Mouse (Mus musculus): ENCODE measurements around the gene Dvl2. TPM values are rescaled to one million over a fixed set of nuclear protein-coding genes. Genes with fewer than 3 reads are reported as not detected.

Dvl2 gene
- total and polyA plus RNA-seq, 2 experiments from 2014 or later = 18.1 to 37.3 TPM

GRCm38 (mm10) chr11:70021264-70022132 is 21.1 kb downstream of the Dvl2 start:
- Histone ChIP-seq H3K36me3 (ENCODE audit: insufficient read depth, low read length) (no peaks in the 10 kb centered on the region), H3K9ac (replicated peaks; ENCODE audit: low read length) (peak overlapping the region; percentile 34), H3K27ac (peak overlapping the region; percentile 95), H3K4me1 (ENCODE audit: insufficient read depth, low read length) (peaks cover 47% of the 10 kb centered on the region), H3K27me3 (ENCODE audit: insufficient read depth, low read length) (no peaks in the 10 kb centered on the region), H3K4me3 (ENCODE audit: low read length) (peak overlapping the region; percentile 80), H3K4me2 (ENCODE audit: low read depth, low read length) (peak overlapping the region; percentile 90), H3K9me3 (ENCODE audit: low read length) (no peaks in the 10 kb centered on the region)
- peak; percentile 48 for TF ChIP-seq CTCF (IDR thresholded peaks at IDR 0.05; ENCODE audit: low read depth)
- ATAC-seq = peak; percentile 90
- under 1% methylated on average over 40 of the region's 40 CpGs for WGBS
- DNase-seq (ENCODE audit: low spot score) = peak; percentile 100

DNA sequence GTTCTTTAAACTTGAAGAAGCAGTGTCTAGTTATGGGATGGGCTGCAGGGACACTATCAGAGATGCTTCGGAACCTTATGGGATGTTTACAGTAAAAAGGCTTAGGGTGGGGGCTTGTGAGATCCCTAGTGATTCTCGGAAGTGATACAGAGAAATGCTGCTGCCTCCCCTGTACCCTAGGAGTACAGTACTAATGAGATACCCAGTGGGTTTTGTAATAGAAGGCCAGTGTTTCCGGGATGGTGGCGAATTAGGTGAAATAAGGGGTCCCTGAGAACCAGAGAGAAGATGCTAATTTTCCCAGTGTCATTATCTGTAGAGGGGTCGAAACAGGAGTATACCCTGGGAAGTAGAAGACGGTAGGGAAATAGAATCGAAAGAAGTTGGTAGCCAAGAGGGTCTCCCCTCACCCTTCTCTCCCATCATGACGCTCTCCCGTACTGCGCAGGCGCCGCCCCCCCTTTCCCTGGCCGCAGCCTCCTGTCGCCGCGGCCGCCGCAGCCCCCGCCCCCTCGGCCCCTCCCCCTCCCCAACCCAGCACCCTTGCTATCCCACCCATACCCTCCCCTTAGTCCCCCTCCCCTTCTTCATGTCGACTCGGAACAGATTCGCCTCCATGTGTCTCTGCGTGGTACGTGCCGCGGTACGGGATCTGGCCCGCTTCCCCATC is 23.2 kb downstream of the Dvl2 start:
- no peaks in the 10 kb centered on the region for H3K36me3 ChIP-seq (ENCODE audit: insufficient read depth, low read length)
- no peaks in the 10 kb centered on the region for H3K9me3 ChIP-seq (ENCODE audit: low read length)
- ATAC-seq = no peak
- H3K4me3 ChIP-seq (ENCODE audit: low read length) = peak overlapping the region; percentile 36
- TF ChIP-seq CTCF (IDR thresholded peaks at IDR 0.05; ENCODE audit: low read depth) = no peak
- H3K4me1 ChIP-seq (ENCODE audit: insufficient read depth, low read length) = peaks cover 52% of the 10 kb centered on the region
- peak overlapping the region; percentile 54 for H3K27ac ChIP-seq
- WGBS = 4% methylated on average over 16 of the region's 29 CpGs
- peak; percentile 75 for DNase-seq (ENCODE audit: low spot score)
- H3K27me3 ChIP-seq (ENCODE audit: insufficient read depth, low read length) = no peaks in the 10 kb centered on the region
- H3K4me2 ChIP-seq (ENCODE audit: low read depth, low read length) = peak overlapping the region; percentile 65
- H3K9ac ChIP-seq (replicated peaks; ENCODE audit: low read length) = peak overlapping the region; percentile 51

DNA sequence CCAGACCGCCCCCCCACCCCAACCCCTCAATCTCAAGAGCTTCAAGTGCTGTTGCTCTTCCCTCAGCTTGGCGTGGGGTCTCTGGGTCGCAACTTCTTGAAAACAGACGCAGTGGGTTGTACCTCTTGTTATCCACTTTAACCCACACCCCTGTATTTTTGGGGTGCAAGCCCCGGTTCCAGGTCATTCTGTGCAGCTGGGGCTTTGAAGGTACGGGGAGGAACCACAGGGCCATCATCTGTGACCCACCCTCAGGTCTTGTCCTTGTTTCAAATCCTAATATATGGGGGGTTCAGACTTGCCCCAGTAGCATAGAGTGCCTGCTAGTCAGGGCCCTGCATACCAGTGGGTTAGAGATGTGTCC is 23.7 kb downstream of the Dvl2 start:
- WGBS = 16% methylated on average over 6 of the region's 6 CpGs
- Histone ChIP-seq H3K36me3 (ENCODE audit: insufficient read depth, low read length) (no peaks in the 10 kb centered on the region), H3K4me3 (ENCODE audit: low read length) (peak overlapping the region; percentile 36), H3K4me2 (ENCODE audit: low read depth, low read length) (peak overlapping the region; percentile 65), H3K9me3 (ENCODE audit: low read length) (no peaks in the 10 kb centered on the region), H3K27me3 (ENCODE audit: insufficient read depth, low read length) (no peaks in the 10 kb centered on the region), H3K4me1 (ENCODE audit: insufficient read depth, low read length) (peaks cover 51% of the 10 kb centered on the region), H3K9ac (replicated peaks; ENCODE audit: low read length) (peak overlapping the region; percentile 51), H3K27ac (peak overlapping the region; percentile 54)
- ATAC-seq = no peak
- no peak for DNase-seq (ENCODE audit: low spot score)
- TF ChIP-seq CTCF (IDR thresholded peaks at IDR 0.05; ENCODE audit: low read depth) = no peak

DNA sequence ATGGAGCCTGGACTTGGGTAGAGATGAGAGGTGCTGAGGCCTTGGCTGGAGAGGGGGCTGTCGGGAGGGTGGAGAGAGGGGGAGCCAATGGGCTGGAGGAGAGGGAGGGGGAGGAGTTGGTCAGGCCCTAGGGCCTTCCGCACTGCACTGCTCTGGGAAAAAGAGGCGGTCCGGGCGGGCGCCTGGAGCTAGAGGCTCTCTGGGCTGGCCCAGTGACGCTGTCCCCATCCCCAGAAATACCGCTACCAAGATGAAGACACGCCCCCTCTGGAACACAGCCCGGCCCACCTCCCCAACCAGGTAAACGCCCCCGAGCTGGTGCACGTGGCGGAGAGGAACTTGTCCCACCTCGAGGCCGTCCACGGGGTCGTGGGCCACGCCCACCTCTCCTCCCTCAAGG is 26.3 kb downstream of the Dvl2 start:
- DNase-seq (ENCODE audit: low spot score) (peak; percentile 69), ATAC-seq (peak; percentile 8; the same call in 1 of the 2 replicates)
- peak overlapping the region; percentile 26 for H3K4me3 ChIP-seq (ENCODE audit: low read length)
- peak overlapping the region; percentile 60 for H3K4me2 ChIP-seq (ENCODE audit: low read depth, low read length)
- no peak for TF ChIP-seq CTCF (IDR thresholded peaks at IDR 0.05; ENCODE audit: low read depth)
- H3K36me3 ChIP-seq (ENCODE audit: insufficient read depth, low read length) = peaks cover 8% of the 10 kb centered on the region
- no peaks in the 10 kb centered on the region for H3K27me3 ChIP-seq (ENCODE audit: insufficient read depth, low read length)
- peak overlapping the region; percentile 28 for H3K9ac ChIP-seq (replicated peaks; ENCODE audit: low read length)
- no peaks in the 10 kb centered on the region for H3K9me3 ChIP-seq (ENCODE audit: low read length)
- peaks cover 49% of the 10 kb centered on the region for H3K4me1 ChIP-seq (ENCODE audit: insufficient read depth, low read length)
- WGBS = 1% methylated on average over 19 of the region's 19 CpGs
- peak overlapping the region; percentile 89 for H3K27ac ChIP-seq

- peaks cover 45% of the 10 kb centered on the region for H3K4me1 ChIP-seq (ENCODE audit: insufficient read depth, low read length)
- ATAC-seq (no peak), DNase-seq (ENCODE audit: low spot score) (peak; percentile 20)
- WGBS = 38% methylated on average over 9 of the region's 9 CpGs
- H3K27ac ChIP-seq = peak overlapping the region; percentile 89
- no peak overlapping the region for H3K4me3 ChIP-seq (ENCODE audit: low read length)
- H3K9me3 ChIP-seq (ENCODE audit: low read length) = no peaks in the 10 kb centered on the region
- H3K4me2 ChIP-seq (ENCODE audit: low read depth, low read length) = peak overlapping the region; percentile 60
- H3K9ac ChIP-seq (replicated peaks; ENCODE audit: low read length) = peak overlapping the region; percentile 35; the same call in 1 of the 2 replicates
- no peaks in the 10 kb centered on the region for H3K27me3 ChIP-seq (ENCODE audit: insufficient read depth, low read length)
- peaks cover 14% of the 10 kb centered on the region for H3K36me3 ChIP-seq (ENCODE audit: insufficient read depth, low read length)
- no peak for TF ChIP-seq CTCF (IDR thresholded peaks at IDR 0.05; ENCODE audit: low read depth)
Observed at GRCm38 (mm10) chr11:70027397-70027796, 27.0 kb downstream of the Dvl2 start.

GRCm38 (mm10) chr11:70028401-70029129 is 28.2 kb downstream of the Dvl2 start:
- 14% methylated on average over 12 of the region's 12 CpGs for WGBS
- Histone ChIP-seq H3K4me1 (ENCODE audit: insufficient read depth, low read length) (peaks cover 37% of the 10 kb centered on the region), H3K27me3 (ENCODE audit: insufficient read depth, low read length) (no peaks in the 10 kb centered on the region), H3K9me3 (ENCODE audit: low read length) (no peaks in the 10 kb centered on the region), H3K9ac (replicated peaks; ENCODE audit: low read length) (peak overlapping the region; percentile 43), H3K27ac (peak overlapping the region; percentile 89), H3K4me2 (ENCODE audit: low read depth, low read length) (peak overlapping the region; percentile 60), H3K36me3 (ENCODE audit: insufficient read depth, low read length) (peaks cover 22% of the 10 kb centered on the region), H3K4me3 (ENCODE audit: low read length) (peak overlapping the region; percentile 27)
- ATAC-seq (peak; percentile 3; the same call in 1 of the 2 replicates), DNase-seq (ENCODE audit: low spot score) (no peak)
- no peak for TF ChIP-seq CTCF (IDR thresholded peaks at IDR 0.05; ENCODE audit: low read depth)
